Mouse (Mus musculus): ENCODE results near the gene Cnpy2. TPM values are rescaled to one million over a fixed set of nuclear protein-coding genes. Genes with fewer than 3 reads are reported as not detected.

The Cnpy2 gene
- polyA plus RNA-seq, 1 experiment from 2014 or later: 347 TPM

DNA sequence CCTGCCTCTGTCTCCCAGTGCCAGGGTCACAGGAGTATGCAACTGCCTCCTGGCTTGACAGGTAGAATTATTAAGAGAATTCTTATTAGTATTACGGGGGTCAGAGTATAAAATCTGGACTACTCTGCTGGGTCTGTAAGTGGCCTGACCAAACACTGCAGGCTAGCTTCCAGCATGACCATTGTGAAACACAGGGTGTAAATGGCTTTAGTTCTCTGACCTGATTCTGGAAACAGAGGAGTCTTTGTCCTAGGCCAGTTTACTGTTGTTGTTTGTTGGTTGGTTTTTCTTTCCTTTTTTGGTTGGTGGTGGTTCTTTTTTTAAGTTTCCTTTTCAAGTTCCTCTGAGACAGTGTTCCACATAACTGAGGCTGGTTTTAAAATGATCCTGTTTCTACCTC is 21.2 kb downstream of the Cnpy2 start:
- Histone ChIP-seq H3K4me3 (ENCODE audit: low read length) (no peak overlapping the region), H3K27me3 (ENCODE audit: control insufficient read depth, insufficient read depth, low read length) (no peaks in the 10 kb centered on the region), H3K4me2 (replicated peaks; ENCODE audit: low read depth, low read length) (no peak overlapping the region), H3K27ac (ENCODE audit: low read depth, low read length) (no peak overlapping the region), H3K4me1 (ENCODE audit: control insufficient read depth, insufficient read depth, low read length) (peaks cover 25% of the 10 kb centered on the region), H3K9me3 (ENCODE audit: control insufficient read depth, low read length) (no peaks in the 10 kb centered on the region), H3K9ac (ENCODE audit: low read depth, low read length) (no peak overlapping the region), H3K36me3 (ENCODE audit: control insufficient read depth, insufficient read depth, low read length) (peaks cover 7% of the 10 kb centered on the region)
- ATAC-seq (ENCODE audit: low FRiP score, low TSS enrichment): no peak
- WGBS: 84% methylated on average over 1 of the region's 1 CpGs

DNA sequence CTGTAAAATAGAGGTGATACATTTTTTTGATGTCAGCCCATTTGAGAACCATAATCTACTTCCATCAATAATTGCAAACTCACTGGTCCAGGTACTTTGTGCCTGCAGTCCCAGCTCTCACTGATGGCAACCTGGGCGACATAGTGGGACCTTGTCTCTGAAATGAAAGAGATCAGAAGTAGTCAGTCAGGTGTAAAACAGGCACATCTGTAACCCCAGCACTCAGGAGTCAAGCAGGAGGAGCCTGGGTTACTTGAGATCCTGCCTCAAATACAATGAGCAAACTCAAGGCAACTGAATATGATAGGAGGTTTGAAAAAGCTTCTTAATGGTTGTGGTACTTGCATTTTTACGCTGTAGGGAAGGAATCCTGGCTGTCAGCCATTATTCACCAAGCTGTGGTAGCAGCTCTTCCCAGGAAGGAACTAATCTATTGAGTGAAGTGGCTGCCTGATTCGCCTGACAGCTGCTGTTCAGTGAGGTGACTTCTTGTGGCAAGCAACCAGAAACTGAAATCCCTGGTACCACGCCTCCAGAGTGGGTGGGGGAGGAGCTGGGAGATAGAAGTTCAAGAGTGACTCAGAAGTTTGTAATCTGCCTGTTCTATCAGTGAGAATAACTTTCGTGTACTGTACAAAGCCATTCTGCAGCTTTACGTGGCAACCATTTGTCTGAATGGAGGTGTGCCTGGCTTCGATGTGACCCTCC is 22.5 kb downstream of the Cnpy2 start:
- H3K4me3 ChIP-seq (ENCODE audit: low read length): no peak overlapping the region
- H3K9ac ChIP-seq (ENCODE audit: low read depth, low read length): no peak overlapping the region
- peak overlapping the region; percentile 34; the same call in 1 of the 2 replicates for H3K27ac ChIP-seq (ENCODE audit: low read depth, low read length)
- H3K4me1 ChIP-seq (ENCODE audit: control insufficient read depth, insufficient read depth, low read length): peaks cover 12% of the 10 kb centered on the region
- H3K36me3 ChIP-seq (ENCODE audit: control insufficient read depth, insufficient read depth, low read length): peaks cover 7% of the 10 kb centered on the region
- H3K9me3 ChIP-seq (ENCODE audit: control insufficient read depth, low read length): no peaks in the 10 kb centered on the region
- 47% methylated on average over 7 of the region's 7 CpGs for WGBS
- no peaks in the 10 kb centered on the region for H3K27me3 ChIP-seq (ENCODE audit: control insufficient read depth, insufficient read depth, low read length)
- peak overlapping the region; percentile 4; the same call in 1 of the 2 replicates for H3K4me2 ChIP-seq (replicated peaks; ENCODE audit: low read depth, low read length)
- ATAC-seq (ENCODE audit: low FRiP score, low TSS enrichment): peak; percentile 62; the same call in 1 of the 2 replicates

DNA sequence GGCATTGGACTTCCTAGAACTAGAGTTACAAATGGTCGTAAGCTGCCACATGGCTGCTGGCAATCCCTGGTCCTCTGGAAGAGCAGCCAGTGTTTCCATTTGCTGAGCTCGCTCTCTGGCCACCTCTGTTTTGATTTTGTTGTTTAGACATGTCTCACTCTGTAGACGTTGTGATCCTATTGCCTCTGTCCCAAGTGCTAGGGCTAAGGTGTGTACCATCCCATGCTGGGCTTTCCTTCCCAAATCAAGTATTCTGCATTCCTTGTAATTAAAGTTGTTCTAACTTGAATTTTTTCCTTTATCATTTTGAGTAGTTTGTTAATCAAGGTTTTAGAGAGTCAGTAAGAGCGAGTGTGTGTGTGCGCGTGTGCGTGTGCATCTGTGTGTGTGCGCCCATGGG is 25.3 kb downstream of the Cnpy2 start:
- no peaks in the 10 kb centered on the region for H3K27me3 ChIP-seq (ENCODE audit: control insufficient read depth, insufficient read depth, low read length)
- H3K36me3 ChIP-seq (ENCODE audit: control insufficient read depth, insufficient read depth, low read length): peaks cover 26% of the 10 kb centered on the region
- peaks cover 12% of the 10 kb centered on the region for H3K4me1 ChIP-seq (ENCODE audit: control insufficient read depth, insufficient read depth, low read length)
- H3K27ac ChIP-seq (ENCODE audit: low read depth, low read length): no peak overlapping the region
- H3K9ac ChIP-seq (ENCODE audit: low read depth, low read length): no peak overlapping the region
- ATAC-seq (ENCODE audit: low FRiP score, low TSS enrichment): no peak
- H3K4me3 ChIP-seq (ENCODE audit: low read length): no peak overlapping the region
- WGBS: 90% methylated on average over 8 of the region's 8 CpGs
- H3K9me3 ChIP-seq (ENCODE audit: control insufficient read depth, low read length): no peaks in the 10 kb centered on the region
- no peak overlapping the region for H3K4me2 ChIP-seq (replicated peaks; ENCODE audit: low read depth, low read length)

DNA sequence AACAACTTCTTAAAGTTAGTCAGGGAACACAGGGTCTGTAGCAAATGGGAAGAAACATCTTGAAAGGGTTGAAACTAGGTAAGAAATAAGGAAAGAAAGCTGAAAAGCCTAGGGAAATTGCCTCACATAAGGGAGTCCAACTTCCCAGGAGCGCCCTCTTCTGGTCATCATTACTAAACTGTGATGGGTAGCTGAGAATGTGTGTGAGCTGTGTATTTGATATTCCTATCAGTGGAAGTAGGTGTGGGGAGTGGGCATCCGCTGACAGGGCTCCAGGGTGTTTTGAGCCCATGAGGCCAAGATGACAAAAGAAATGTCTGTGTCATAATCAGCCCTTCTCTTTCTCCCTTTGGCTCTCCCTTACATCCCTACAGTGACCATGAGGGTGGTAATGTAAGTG is 36.5 kb downstream of the Cnpy2 start:
- WGBS: 51% methylated on average over 2 of the region's 2 CpGs
- ATAC-seq (ENCODE audit: low FRiP score, low TSS enrichment): no peak
- no peak overlapping the region for H3K4me2 ChIP-seq (replicated peaks; ENCODE audit: low read depth, low read length)

DNA sequence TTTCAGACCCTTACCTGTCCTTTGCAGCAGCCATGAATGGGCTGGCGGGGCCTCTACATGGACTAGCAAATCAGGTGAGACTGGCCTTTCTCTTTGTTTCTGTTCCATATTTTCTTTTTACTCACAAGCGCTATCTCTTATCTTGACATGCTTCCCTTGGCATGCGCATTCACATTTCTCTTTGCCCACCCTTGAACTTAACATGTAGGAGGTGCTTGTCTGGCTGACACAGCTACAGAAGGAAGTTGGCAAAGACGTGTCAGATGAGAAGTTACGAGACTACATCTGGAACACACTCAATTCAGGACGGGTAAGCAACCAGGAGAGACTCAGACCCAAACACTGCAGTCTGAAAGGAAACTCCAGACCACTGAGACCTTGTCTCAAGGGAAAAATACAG is 37.0 kb downstream of the Cnpy2 start:
- no peak overlapping the region for H3K9ac ChIP-seq (ENCODE audit: low read depth, low read length)
- H3K4me2 ChIP-seq (replicated peaks; ENCODE audit: low read depth, low read length): no peak overlapping the region
- no peak for ATAC-seq (ENCODE audit: low FRiP score, low TSS enrichment)
- H3K36me3 ChIP-seq (ENCODE audit: control insufficient read depth, insufficient read depth, low read length): peaks cover 82% of the 10 kb centered on the region
- H3K4me1 ChIP-seq (ENCODE audit: control insufficient read depth, insufficient read depth, low read length): no peaks in the 10 kb centered on the region
- 88% methylated on average over 6 of the region's 6 CpGs for WGBS
- H3K4me3 ChIP-seq (ENCODE audit: low read length): no peak overlapping the region
- no peaks in the 10 kb centered on the region for H3K9me3 ChIP-seq (ENCODE audit: control insufficient read depth, low read length)
- no peak overlapping the region for H3K27ac ChIP-seq (ENCODE audit: low read depth, low read length)
- no peaks in the 10 kb centered on the region for H3K27me3 ChIP-seq (ENCODE audit: control insufficient read depth, insufficient read depth, low read length)

More for the DNA sequence above, 36.5 kb downstream of the Cnpy2 start:
- no peak overlapping the region for H3K27ac ChIP-seq (ENCODE audit: low read depth, low read length)
- H3K9ac ChIP-seq (ENCODE audit: low read depth, low read length): no peak overlapping the region
- H3K36me3 ChIP-seq (ENCODE audit: control insufficient read depth, insufficient read depth, low read length): peaks cover 84% of the 10 kb centered on the region
- no peak overlapping the region for H3K4me3 ChIP-seq (ENCODE audit: low read length)
- no peaks in the 10 kb centered on the region for H3K9me3 ChIP-seq (ENCODE audit: control insufficient read depth, low read length)
- no peaks in the 10 kb centered on the region for H3K4me1 ChIP-seq (ENCODE audit: control insufficient read depth, insufficient read depth, low read length)
- no peaks in the 10 kb centered on the region for H3K27me3 ChIP-seq (ENCODE audit: control insufficient read depth, insufficient read depth, low read length)

DNA sequence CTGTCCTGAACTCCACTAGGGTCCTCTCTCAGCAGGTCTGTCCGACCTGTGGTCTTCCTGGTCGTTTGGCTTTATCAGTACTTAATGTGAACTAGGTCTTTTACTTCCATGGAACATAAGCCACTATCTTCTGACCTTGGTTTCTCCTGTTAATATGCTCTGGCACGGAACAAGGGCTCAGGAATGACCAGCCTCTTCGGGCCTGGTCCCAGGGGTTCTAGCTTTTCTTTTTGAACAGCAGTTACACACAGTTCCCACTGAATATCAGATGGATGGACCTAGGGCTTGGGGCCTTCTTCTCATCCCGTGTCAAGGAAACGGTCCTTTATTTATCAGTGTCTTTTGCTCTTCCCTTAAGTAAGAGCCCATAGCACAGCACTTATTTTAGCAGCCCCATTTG is 39.6 kb downstream of the Cnpy2 start:
- Histone ChIP-seq H3K27me3 (ENCODE audit: control insufficient read depth, insufficient read depth, low read length) (no peaks in the 10 kb centered on the region), H3K9me3 (ENCODE audit: control insufficient read depth, low read length) (no peaks in the 10 kb centered on the region), H3K4me2 (replicated peaks; ENCODE audit: low read depth, low read length) (no peak overlapping the region), H3K4me1 (ENCODE audit: control insufficient read depth, insufficient read depth, low read length) (no peaks in the 10 kb centered on the region), H3K9ac (ENCODE audit: low read depth, low read length) (no peak overlapping the region), H3K36me3 (ENCODE audit: control insufficient read depth, insufficient read depth, low read length) (peaks cover 70% of the 10 kb centered on the region), H3K4me3 (ENCODE audit: low read length) (no peak overlapping the region), H3K27ac (ENCODE audit: low read depth, low read length) (no peak overlapping the region)
- ATAC-seq (ENCODE audit: low FRiP score, low TSS enrichment): no peak
- WGBS: 89% methylated on average over 6 of the region's 6 CpGs

DNA sequence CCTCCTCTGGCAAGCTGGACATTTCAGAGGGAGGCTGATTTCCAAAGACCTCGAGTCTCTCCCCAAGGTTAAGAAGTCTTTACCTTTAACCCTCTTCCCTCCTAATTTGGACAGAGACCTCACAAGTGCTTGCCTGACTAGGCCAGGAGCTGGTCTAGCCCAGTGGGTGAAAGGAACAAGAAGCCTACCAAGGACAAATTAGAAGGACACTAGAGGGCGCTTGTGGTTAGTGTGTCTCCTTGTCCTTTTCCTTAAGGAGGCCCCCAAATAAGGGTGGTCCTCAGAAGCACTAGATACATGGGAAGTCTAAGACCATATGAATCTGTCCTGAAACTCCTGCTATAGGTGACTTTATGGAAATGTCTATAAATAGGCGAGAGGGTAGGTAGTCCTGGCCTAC is 40.3 kb downstream of the Cnpy2 start:
- Histone ChIP-seq H3K27me3 (ENCODE audit: control insufficient read depth, insufficient read depth, low read length) (no peaks in the 10 kb centered on the region), H3K27ac (ENCODE audit: low read depth, low read length) (no peak overlapping the region), H3K4me1 (ENCODE audit: control insufficient read depth, insufficient read depth, low read length) (peaks cover under 1% of the 10 kb centered on the region; the same call in 1 of the 2 replicates), H3K36me3 (ENCODE audit: control insufficient read depth, insufficient read depth, low read length) (peaks cover 65% of the 10 kb centered on the region), H3K4me3 (ENCODE audit: low read length) (no peak overlapping the region), H3K4me2 (replicated peaks; ENCODE audit: low read depth, low read length) (no peak overlapping the region), H3K9ac (ENCODE audit: low read depth, low read length) (no peak overlapping the region), H3K9me3 (ENCODE audit: control insufficient read depth, low read length) (no peaks in the 10 kb centered on the region)
- ATAC-seq (ENCODE audit: low FRiP score, low TSS enrichment): peak; percentile 34; the same call in 1 of the 2 replicates
- 45% methylated on average over 3 of the region's 3 CpGs for WGBS

DNA sequence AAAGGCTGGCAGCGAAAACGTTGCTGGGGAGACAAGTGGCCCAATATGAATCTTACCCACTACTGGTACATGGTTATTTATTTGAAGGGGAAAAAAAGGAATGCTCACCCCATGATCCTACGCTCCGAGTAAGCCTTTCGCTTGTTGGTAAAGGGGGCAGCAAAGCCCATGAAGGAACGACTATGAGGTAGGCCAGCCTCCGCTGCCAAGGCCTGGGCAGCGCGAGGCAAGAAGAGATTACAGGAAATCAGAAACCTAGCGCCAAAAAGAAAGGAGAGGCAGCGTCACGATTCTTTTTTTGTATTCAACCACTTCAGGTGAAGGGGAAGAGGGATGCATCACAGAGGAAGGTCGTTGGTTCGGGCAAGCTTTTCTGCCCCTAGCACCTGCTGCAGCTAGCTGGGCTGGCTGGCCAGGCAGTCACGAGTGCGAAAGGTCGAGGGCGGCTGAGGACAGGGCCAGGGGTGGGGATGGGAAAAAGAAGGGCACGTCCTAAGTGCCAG is 45.7 kb downstream of the Cnpy2 start:
- Histone ChIP-seq H3K4me2 (replicated peaks; ENCODE audit: low read depth, low read length) (peak overlapping the region; percentile 86), H3K27ac (ENCODE audit: low read depth, low read length) (peak overlapping the region; percentile 90; the same call in 1 of the 2 replicates), H3K4me3 (ENCODE audit: low read length) (peak overlapping the region; percentile 70), H3K9ac (ENCODE audit: low read depth, low read length) (peak overlapping the region; percentile 73), H3K27me3 (ENCODE audit: control insufficient read depth, insufficient read depth, low read length) (no peaks in the 10 kb centered on the region), H3K4me1 (ENCODE audit: control insufficient read depth, insufficient read depth, low read length) (peaks cover 7% of the 10 kb centered on the region), H3K36me3 (ENCODE audit: control insufficient read depth, insufficient read depth, low read length) (peaks cover 13% of the 10 kb centered on the region), H3K9me3 (ENCODE audit: control insufficient read depth, low read length) (no peaks in the 10 kb centered on the region)
- ATAC-seq (ENCODE audit: low FRiP score, low TSS enrichment): no peak
- 13% methylated on average over 19 of the region's 19 CpGs for WGBS

DNA sequence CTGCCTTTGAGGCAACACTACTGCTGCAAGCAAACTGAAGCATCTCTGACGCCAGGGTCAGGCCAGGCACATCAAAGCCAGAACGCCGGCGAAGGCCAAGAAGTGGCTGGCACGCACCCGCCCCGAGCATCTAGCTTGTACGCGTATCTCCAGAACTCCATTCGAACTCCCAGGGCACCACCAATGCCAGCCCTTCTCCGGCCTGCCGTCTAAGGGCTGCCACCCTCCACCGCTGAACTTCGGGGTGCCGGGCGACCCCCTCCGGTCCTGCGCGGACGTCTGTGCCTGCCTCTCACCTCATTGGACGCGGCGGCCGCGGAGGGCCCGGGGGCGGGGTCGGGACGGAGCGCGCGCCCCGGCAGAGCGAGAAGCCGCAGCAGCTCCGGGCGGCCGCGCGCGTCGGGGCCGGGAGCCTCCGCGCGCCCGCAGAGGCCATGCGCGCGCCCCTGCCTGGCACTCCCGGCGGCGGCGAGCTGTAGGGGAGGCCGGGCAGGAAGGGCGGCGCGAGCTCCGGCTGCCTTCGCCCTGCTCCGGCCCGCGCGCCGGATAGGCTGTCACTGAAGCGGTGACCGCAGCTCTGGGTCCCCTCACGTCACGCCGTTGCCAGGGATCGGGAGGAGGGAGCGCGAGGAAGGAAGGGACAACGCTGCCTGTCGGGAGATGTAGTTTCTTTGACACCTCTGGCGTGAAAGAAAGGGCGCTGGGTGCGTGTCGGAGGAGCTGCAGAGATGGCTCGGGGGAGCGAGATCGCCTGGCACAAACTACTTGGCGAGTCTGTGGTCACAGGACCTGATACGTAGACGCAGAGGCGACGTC is 46.4 kb downstream of the Cnpy2 start, which contains the start of gene Coq10a:
TSS of gene Coq10a (minus strand) at position 596 of the 816 bp plus-strand sequence.
- Histone ChIP-seq H3K4me1 (ENCODE audit: control insufficient read depth, insufficient read depth, low read length) (peaks cover 7% of the 10 kb centered on the region), H3K36me3 (ENCODE audit: control insufficient read depth, insufficient read depth, low read length) (peaks cover 7% of the 10 kb centered on the region), H3K27me3 (ENCODE audit: control insufficient read depth, insufficient read depth, low read length) (no peaks in the 10 kb centered on the region), H3K9ac (ENCODE audit: low read depth, low read length) (peak within 1 kb of the TSS; percentile 73), H3K9me3 (ENCODE audit: control insufficient read depth, low read length) (no peaks in the 10 kb centered on the region), H3K27ac (ENCODE audit: low read depth, low read length) (peak within 1 kb of the TSS; percentile 90), H3K4me3 (ENCODE audit: low read length) (peak within 1 kb of the TSS; percentile 70), H3K4me2 (replicated peaks; ENCODE audit: low read depth, low read length) (peak within 1 kb of the TSS; percentile 86)
- under 1% methylated on average over 87 of the region's 87 CpGs for WGBS
- peak; percentile 96 for ATAC-seq (ENCODE audit: low FRiP score, low TSS enrichment)
